Mouse (Mus musculus) lung, postnatal 0 days (tissue): ENCODE measurements around the gene Ube2d1.

Source experiments
- CTCF ChIP-seq: IDR thresholded peaks from 2 replicates; pipeline ENCODE4 v1.5.1; 2016; ENCODE audit warnings: antibody characterized with exemption, mild to moderate bottlenecking
- EP300 ChIP-seq: IDR thresholded peaks from 2 replicates; pipeline ENCODE4 v1.6.1; 2016; ENCODE audit warnings: antibody characterized with exemption, mild to moderate bottlenecking, control low read depth

DNA sequence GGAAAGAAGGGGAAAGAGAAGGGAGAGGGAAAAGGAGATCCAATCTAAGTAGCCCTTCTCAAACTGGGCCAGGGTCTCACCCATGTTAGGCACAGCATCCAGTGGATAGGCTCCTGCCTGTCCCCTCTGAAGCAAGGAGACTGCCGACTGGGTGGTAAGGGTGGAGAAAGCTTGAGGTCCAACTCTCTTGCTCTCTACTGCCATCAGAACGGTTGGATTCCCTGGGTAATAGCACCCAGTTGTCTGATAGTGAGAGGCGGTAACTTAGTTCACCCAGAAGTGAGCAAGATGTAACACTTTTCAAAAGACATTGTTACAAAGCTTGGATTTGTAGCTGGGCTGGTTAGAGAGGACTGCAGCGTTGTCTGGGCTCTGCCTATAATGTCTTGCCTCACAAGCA, 8.2 kb upstream of the Ube2d1 start:
- TF ChIP-seq CTCF (peak; percentile 19; the same call in 1 of the 2 replicates), EP300 (no peak)
